Mouse (Mus musculus) mature B cell (primary cell): ENCODE data around the gene B3gnt8.
"Not testable (repeated sequence)": the region's sequence is repeated elsewhere in the genome, so short reads cannot be mapped to it uniquely, and the experiment has no call there.

Experiments
- in situ Hi-C: fragments of 300-500 bp; cut with MboI; formaldehyde crosslinking; loops from 2 replicates; pipeline ENCODE4 v1.14.3; 2019

Gene B3gnt8

DNA sequence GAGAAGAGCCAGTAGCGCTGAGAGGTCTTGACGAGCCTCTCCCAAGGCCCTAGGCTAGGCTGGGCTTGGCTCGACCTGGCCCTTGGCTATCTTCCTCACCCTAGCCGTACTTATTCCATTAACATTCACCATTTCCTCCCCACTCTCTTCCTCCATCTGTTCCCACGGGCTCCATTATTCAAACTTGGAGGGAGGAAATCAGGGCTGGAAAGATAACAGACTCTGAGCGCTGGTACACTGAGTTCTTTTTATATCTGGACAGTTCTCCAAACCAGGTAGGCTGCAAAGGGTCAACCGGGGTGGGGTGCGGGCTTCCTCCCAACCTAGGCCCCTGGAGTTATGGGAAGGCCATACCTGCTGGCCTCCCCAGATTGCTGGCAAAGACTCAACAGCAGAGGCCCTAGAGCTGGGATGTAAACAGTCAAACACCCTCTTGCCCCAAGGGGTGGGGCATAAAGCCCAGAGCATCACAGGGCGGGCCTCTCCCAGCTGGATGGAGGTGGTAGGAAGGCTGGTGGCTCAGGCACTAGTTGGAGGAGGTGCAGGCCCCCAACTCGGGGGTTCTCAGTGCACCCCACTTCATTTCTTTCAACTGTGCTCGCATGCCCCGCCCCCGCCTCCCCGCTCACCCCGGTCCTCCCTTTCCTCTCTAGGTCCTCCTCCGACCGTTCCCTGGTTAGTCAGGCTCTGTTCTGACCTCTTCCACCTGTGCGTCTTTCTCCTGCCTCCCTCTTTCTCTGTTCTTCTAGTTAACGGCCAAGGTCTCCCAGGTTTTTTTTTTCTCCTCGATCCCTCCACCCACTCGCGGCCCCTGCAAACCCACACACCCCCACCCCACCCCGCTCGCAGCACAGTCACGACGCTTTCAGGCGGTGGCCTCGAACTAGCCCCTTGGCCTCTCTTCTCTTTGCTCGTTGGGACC is at the start of gene B3gnt8:
Gene B3gnt8 (plus strand): TSS at position 146 of the 922 bp plus-strand sequence.
- in situ Hi-C loops: no loop called here

DNA sequence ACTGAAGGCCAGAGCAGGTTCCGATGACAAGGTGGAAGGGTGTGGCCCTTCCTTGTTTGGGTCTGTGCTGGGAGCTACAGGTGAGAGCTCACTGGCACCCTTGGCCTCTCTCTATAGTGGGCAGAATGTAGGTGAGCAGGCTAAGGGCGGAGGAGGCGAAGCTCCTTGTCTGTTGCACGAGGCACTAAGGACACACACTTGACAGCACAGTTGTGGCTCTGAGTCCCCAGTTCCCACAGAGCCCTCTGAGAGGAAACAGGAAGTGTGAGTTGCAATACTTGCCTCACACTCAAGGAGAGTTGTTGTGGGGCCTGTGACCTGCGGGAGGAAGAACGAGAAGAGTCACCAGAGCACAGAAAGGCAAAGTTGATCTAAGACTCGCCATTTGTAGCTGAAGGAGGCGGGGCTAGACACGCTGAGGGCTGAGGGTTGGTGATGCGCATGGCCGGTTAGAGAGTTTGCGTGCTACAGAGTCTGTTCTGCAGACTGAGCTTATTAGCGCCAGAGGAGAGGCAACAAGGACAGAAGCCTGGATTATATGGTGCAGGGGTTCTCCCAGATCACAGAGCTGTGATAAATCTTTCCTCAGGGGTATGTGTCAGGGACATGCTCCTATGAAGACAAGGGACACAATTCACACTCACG is 49.5 kb upstream of the B3gnt8 start:
- in situ Hi-C loops: not testable (repeated sequence)

DNA sequence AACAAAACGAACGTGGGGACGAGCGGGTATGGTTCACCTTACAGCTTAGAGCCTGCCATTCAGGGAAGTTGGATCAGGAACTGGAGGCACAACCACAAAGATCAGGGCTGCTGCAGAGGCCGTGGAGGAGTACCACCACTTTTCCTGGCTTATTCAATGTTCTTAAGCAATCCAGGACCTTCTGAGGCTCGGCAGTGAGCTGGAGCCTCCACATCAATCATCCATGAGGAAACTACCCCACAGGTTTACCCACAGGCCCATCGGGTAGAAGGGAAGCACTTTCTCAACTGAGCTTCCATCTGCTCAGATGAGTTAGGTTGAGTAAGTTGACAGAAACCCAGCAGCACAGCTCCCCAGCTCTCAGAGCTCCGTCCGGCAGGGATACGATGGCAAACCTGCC is 47.0 kb upstream of the B3gnt8 start:
- in situ Hi-C loops: no loop called here

DNA sequence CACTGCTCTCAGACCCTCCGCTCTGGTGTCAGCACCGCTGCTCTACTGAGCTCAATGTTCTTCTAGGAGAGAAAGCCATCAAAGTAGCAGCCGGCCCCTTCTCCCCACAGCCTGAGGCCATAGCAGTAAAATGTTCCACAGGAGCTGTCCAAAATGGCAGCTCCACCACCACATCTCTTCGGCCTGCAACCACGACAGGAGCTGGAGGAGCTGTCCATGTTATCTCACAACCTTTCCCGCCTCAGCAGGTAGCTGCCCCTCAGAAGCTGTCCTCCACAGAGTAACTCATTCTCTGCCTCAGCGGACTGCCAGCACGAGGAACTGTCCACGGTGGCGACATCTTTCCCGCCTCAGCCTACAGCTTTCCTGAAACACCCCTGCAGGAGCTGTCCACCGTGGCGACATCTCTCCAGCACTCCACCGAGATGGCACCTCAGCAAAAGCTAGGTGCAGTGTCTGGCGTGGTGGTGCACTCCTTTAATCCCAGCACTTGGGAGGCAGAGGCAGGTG is 44.1 kb upstream of the B3gnt8 start:
- in situ Hi-C loops: no loop called here

DNA sequence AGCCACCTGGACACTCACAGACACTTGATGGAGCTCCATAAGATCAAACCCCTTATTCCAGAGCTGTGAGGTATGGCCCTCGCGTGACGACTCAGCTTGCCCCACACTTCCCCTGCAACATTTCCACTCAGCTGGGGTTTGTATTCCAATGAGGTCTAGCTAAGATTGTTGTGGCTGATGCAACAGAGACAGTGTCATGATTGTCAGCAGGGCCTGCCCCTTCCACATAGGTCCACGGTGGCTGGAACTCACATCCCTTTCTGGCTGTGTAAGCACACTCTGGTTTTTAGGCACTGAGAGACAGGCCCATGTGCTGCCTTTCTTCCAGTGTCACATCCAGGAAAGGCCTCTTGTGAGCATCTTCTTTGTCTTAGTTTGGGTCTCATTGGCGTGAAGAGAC is 41.8 kb upstream of the B3gnt8 start:
- in situ Hi-C loops: no loop called here

DNA sequence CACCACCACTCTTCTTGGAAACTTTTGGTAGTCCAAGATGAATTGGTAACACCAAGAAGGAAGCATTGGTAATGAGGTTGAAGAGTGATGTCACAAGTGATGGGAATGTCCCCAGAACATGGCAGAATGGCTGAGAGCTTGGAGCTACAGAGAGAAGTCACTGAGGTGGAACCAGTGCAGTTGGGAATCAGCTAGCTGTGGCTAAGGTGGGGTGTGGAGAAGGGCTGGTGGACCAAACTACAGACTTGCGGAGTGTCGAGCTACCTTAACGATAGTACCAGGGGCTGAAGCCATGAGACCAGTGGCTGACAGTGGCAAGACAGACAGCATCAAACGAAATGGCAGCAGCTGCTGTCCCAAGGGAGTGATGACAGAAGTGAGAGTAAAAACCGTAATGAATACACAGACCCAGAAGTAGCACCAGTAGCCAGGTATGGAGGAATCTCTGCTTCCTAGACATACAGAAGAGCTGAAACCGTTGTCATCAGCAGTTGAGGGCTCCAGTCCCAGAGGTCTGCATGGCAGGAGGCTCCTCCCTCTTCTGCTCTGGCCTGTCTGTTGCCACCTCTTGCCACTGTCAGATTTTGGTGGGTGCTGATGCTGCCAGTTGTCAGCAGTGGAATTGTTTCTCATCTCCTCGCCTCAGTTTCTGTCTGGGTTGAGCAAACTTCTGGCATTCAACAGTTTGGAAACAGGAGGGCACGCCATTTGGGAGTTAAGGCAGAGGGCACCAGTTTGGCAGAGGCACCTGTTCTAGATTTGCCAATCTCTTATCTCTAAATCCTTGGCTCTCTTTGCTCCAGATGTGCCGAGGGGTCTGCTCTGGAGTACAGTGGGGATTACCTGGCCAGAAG is 40.9 kb upstream of the B3gnt8 start:
- in situ Hi-C loops: no loop called here

DNA sequence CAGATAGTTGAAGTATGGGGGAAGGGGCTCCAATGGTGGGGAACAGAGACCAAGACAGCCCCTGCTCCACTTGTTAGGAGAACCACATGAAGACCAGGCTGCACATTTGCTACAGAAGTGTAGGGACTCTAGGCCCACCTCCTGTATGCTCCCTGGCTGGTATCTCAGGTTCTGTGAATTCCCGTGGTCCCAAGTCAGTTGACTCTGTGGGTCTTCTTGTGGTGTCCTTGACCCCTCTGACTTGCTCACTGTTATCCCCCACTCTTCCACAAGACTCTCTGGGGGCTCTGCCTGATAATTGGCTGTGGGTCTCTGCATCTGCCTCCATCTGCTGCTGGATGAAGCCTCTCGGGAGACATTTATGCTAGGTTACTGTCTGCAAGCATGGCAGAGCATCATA is 35.2 kb upstream of the B3gnt8 start:
- in situ Hi-C loops: loop anchor here (10.0 kb wide), 1 partner anchor 106 kb away; no protein-coding TSS in a partner anchor

DNA sequence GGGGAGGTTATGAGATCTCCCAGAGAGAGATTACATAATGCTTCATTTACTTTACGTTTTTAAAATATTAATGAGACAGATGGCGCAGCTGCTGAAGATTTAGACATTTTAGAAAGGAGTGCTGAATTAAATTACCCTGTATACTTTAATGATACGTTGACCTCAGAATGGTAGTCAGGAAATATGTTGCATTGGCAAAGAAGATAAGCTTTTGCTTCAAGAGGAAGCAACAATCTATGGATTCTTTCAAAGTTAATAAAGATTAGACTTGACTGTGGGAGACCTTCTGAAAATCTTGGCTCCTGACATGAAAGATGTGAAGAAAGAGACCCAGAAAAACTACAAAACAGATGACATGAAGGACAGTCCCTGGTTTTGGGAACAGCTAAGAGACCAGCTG is 32.6 kb upstream of the B3gnt8 start:
- in situ Hi-C loops: loop anchor here (10.0 kb wide), 1 partner anchor 109 kb away; no protein-coding TSS in a partner anchor

DNA sequence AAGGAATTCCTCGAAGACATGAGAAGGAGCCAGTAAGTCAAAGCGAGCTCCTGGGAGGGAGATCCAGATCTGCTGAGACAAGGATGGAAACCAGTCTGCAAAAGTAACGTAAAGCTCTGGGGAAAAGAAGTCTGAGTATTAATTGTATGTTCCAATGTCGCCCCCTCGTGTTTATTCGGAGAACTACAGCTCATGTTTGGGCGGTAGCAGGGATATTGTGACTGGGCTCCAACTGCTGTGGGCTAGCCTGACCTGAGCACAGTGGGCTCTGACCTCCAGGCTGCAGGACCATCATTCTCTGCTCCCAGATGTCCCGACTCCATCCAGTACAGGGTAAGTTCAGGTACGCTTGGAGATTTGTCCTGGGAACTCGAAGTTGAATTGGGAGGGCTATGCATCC is 26.8 kb upstream of the B3gnt8 start:
- in situ Hi-C loops: loop anchor here (5.0 to 10.0 kb wide), 2 partner anchors 115 to 172 kb away; no protein-coding TSS in a partner anchor

DNA sequence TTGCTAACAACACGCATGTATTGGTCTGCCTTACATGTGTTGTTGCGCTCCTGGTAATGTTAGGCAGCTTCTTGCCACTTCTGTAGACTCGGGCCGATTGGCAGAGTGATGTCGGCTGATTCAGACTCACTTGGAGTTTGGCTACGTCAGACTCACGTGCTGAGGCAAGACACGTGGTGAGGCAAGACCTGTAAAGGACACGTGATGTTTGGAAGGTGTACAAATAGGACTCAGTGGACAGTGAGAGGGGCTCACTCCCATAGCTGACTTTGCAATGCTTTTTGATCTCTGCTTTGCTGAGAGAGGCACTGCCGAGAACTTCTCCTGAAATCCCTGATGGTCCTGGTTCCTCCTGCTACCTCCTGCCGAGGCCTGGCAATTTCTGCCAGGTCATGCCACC is 25.8 kb upstream of the B3gnt8 start:
- in situ Hi-C loops: loop anchor here (5.0 kb wide), 1 partner anchor 173 kb away; no protein-coding TSS in a partner anchor

DNA sequence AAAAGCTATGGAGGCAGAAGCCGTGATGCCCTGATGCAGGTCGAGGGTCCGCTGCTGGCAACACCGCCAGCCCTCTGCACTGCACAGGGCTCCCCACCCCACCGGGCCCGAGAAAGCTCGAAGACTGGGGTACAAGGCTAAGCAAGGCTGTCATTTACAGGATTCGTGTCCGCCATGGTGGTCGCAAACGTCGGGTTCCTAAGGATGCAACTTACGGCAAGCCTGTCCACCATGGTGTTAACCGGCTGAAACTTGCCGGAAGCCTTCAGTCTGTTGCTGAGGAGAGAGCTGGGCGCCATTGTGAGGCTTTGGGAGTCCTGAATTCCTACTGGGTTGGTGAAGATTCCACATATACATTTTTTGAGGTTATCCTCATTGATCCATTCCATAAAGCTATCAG is 25.1 kb upstream of the B3gnt8 start:
- in situ Hi-C loops: loop anchor here (5.0 kb wide), 1 partner anchor 174 kb away; no protein-coding TSS in a partner anchor

DNA sequence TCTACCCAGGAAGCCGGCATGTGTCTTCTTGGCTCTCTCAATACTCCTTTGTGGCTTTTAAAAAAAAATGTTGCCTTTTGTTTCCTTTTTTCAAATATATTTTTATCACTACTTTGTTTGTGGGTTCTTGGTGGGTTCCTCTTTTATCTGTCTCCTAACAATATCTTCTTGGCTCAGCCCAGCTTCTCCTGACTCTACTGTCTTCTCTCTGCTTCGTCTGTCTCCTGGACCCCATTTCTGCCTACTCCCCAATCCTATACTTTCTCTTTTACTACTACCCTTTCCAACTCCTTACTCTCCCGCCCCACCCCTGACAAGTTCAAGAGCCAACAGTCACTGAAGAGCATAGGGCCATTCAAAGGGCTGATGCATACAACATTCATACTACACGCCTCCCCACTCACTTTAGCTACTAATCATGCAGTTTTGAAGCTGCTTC is 19.8 kb upstream of the B3gnt8 start:
- in situ Hi-C loops: no loop called here

DNA sequence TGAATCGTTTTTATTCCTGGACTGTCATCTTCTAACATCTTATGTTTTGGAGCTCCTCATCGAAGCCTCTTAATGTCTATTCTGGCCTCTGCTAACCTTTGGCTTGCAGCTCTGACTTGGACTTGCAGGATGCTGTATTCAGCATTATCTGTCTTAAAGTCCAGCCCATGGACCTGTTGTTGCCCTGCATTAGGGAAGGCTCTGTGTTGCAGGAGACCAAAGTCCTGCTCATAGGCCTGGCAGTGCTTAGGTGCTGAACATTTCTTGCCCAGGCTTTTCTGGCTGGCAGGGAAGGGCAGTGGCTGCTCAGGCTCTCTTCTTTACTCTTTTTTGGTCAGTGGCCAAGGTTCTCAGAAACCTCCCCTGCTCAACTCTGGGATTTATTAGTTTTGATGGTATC is 19.3 kb upstream of the B3gnt8 start:
- in situ Hi-C loops: no loop called here

DNA sequence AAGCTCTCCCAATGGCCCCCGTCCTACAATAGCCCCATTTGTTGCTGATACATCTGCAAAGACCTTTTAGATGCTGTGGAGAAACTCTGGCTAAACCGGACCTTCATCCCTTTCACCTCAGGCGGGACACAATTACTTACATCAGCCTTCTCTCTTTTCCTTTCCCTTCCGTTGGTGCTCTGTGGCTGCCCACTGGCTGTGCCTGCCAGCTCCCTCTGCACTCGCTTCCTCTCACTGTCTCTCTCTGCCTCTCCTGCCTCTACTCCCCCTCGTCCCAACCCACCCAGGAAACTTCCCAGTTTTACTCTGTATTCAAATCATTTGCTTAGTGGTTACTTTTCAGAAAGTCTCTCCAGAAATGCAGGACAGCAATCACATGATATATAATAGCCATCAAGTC is 16.4 kb upstream of the B3gnt8 start:
- in situ Hi-C loops: no loop called here

DNA sequence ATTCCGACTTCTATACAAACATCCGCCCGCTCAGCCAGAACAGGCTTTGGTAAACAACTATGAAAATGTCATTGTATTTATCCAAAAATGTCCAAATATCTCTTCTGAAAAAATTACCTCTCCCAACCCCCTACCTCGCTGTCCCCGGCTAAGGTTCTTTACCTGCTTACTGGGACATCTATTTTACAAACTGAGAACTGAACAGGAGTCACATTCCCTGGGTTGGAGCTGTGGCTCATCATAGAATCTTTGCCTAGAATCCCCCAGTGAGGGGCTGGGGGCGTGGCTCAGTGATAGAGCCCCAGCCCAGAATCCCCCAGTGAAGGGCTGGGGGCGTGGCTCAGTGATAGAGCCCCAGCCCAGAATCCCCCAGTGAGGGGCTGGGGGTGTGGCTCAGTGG is 15.0 kb upstream of the B3gnt8 start:
- in situ Hi-C loops: no loop called here

DNA sequence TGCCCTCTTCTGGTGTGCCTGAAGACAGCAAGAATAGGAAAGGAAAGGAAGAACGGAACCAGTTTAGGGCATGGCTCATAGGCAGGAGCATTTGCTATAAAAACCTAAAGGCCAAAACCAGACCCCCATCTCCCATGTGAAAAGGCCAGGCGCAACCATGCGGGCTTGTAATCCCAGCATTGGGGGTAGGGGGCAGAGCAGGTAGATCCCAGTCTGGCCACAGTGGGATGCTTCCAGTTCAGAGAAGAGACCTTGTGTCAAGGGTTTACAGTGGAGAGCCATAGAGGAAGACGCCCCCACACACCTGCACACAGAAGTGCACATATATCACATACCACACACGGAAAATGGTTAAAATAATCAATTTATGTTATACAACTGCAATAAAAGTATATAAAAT is 12.4 kb upstream of the B3gnt8 start:
- in situ Hi-C loops: no loop called here

DNA sequence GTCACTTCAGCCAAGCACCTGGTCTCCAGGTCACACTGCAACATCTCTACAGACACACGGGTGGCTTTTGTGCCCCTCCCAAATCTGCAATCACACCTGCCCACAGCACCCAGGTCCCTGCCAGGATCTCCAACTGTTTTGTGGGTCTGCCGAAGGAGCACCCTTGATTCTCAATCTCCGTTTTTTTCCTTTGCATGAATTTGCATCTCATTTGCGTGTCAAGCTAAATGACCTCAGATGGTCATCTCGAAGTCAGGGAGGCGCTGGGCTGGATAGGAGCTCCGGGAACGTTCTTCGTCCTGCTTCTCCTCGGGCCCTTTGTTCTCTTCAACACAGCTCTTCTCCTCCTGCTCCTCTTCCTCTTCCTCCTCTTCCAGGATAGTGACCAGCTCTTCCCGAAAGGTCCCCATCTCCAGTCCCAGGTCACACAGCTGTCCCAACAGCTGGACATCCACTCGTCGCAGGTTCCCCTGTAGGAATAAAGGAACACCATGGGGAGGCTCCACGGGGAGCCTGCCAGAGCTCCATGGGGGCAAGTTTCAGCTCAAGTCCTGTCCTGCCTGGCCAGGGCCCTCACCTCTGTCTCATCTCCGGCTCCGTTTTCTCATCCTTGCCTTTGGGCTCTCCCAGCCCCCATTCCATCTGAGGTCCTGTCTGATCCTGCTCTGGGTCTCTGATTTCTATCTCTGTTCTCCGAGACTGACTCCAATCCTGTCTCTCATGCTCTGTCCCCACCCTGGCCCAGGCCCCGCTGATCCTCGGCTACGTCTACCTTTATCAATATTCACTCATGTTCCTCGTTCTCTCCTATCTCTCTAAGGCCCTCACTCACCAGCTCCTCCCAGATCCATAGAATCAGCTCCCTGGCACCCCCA is 11.4 kb upstream of the B3gnt8 start:
- in situ Hi-C loops: no loop called here

DNA sequence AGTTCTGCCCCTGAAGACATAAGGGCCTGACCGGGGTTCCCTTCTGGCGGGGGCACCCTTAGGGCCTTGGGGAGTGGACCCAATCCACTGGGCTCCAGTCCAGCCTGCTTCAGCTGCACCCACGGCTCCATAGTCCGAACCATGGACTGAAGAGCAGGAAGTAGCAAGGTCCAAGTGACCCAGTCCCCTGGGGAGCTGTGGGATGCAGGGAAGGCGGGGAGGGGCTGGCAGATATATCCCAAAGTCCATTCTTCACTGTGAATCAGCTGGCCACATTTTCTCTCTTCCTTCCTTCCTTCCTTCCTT is 10.8 kb upstream of the B3gnt8 start, which contains the start of gene Erich4:
Gene Erich4 (minus strand): TSS at position 187 of the 306 bp plus-strand sequence.
- in situ Hi-C loops: no loop called here

DNA sequence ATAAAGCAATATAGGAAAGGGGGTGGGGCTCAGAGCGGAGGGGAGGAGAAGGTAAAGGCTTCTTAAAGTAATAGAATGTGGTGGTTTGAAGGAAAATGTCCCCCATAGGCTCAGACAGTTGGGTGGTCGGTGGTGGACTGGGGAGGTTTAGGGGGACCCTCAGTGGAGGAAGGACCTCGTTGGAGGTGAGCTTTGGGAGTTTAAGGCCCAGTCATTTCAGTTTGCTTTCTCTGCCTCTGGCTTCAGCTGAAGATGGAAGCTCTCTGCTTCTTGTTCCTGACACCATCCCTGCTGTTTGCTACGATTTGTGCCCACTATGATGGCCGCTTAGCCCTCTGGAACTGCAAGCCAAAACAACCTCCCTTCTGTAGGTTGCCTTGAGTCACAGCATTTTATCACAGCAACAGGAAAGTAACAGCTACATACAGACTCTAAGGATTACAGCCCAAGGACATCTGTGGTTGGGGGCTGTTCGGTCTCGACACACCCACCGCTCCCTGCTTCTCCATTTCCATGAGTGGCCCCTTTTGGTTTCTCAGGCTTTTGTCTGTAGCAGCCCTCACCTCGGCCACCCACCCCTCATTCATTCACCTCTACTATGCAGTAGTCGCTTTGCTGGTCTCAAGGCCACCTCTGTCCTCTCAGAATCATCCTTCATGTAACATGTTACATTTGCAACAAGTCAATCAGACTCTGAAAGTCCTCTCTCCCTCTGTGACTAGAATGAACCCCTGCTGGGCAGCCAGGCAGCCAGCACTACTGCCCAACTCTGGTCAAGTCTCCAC is 8.9 kb upstream of the B3gnt8 start:
- in situ Hi-C loops: no loop called here
